Mouse (Mus musculus): ENCODE results near the gene Cdh23. TPM values are rescaled to one million over a fixed set of nuclear protein-coding genes. Genes with fewer than 3 reads are reported as not detected.

The Cdh23 gene
- polyA plus RNA-seq, 1 experiment from 2014 or later: 7.8 TPM

DNA sequence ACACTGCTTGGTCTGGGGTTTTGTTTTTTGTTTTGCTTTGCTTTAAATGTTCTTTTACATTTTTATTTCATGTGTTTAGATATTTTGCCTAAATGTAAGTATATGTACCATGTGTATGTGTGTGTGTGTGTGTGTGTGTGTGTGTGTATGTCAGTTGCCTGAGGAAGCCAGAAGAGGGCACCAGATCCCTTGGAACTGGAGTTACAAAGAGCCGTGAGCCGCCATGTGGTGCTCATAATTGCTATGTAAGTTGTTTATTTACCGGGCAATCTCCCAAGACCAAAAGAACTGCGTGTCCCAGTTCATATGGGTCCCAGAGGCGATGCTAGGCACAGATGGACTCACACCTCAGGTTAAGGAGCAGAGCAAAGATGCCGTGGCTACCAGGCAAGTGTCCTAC lies 214.9 kb downstream of the Cdh23 start:
- H3K36me3 ChIP-seq (replicated peaks): no peaks in the 10 kb centered on the region
- no peak for ATAC-seq (replicated peaks)
- no peak overlapping the region for H3K9ac ChIP-seq
- H3K9me3 ChIP-seq: no peaks in the 10 kb centered on the region
- 91% methylated on average over 6 of the region's 6 CpGs for WGBS
- no peak overlapping the region for H3K4me3 ChIP-seq
- no peak overlapping the region for H3K4me2 ChIP-seq
- H3K4me1 ChIP-seq: no peaks in the 10 kb centered on the region
- H3K27ac ChIP-seq: no peak overlapping the region
- H3K27me3 ChIP-seq (replicated peaks): peaks cover 1% of the 10 kb centered on the region; the same call in 1 of the 2 replicates

GRCm38 (mm10) chr10:60474549-60474948 lies 221.7 kb downstream of the Cdh23 start:
- peaks cover 10% of the 10 kb centered on the region; the same call in 1 of the 2 replicates for H3K4me1 ChIP-seq
- no peak overlapping the region for H3K4me2 ChIP-seq
- no peak overlapping the region for H3K4me3 ChIP-seq
- no peak overlapping the region for H3K27ac ChIP-seq
- no peaks in the 10 kb centered on the region for H3K9me3 ChIP-seq
- H3K27me3 ChIP-seq (replicated peaks): peaks cover 8% of the 10 kb centered on the region; the same call in 1 of the 2 replicates
- no peak for ATAC-seq (replicated peaks)
- no peak overlapping the region for H3K9ac ChIP-seq
- WGBS: 84% methylated on average over 5 of the region's 5 CpGs
- no peaks in the 10 kb centered on the region for H3K36me3 ChIP-seq (replicated peaks)

DNA sequence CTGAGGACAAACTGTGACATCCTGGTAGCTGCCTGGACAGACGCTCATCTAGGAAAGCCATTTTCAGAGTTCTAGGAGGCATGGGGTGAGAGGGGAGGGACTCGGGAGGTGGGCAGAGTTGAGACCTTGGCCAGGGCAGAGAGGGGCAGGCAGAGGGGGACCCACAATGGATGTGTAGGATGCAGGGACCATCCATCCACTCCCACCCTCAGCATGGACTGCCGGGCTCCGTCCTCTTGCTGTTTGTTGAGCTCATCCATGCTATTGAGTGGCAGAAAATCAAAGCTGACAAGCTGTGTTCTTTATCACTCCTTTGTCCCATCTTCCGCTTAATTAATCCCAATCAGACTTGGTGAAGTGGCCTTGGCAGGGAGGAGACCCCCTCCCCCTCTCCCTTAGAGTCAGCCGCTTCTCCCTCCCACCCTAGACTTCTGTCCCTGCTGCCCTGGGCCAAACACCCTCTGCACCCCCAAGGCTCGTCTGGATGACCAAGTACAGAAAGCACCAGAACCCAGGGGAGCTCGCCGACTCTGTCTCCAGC lies 222.4 kb downstream of the Cdh23 start:
- Histone ChIP-seq H3K27ac (no peak overlapping the region), H3K9ac (no peak overlapping the region), H3K27me3 (replicated peaks) (peaks cover 8% of the 10 kb centered on the region; the same call in 1 of the 2 replicates), H3K4me2 (no peak overlapping the region), H3K4me1 (peaks cover 10% of the 10 kb centered on the region; the same call in 1 of the 2 replicates), H3K9me3 (no peaks in the 10 kb centered on the region), H3K36me3 (replicated peaks) (no peaks in the 10 kb centered on the region), H3K4me3 (no peak overlapping the region)
- ATAC-seq (replicated peaks): no peak
- WGBS: 28% methylated on average over 9 of the region's 9 CpGs

DNA sequence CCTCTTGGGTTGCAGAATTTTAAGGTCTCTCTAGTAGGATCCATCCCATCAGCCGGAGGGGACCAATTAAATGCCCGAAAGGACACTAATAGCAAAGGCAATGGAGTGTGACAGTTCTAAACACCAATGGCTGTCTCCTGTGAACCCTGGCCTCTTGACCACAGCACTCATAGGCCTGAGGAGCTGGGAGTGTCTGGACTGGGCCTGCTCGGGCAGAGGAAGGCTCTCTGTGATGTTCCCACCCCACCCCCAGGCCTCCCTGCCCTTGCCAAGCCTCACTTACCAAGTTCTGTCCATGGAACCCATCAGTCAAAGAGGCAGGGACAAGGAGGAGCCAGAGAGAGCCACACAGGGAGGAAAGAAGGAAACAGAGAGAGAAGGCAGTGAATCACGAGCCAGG lies 228.5 kb downstream of the Cdh23 start:
- no peak overlapping the region for H3K27ac ChIP-seq
- H3K36me3 ChIP-seq (replicated peaks): no peaks in the 10 kb centered on the region
- no peak for ATAC-seq (replicated peaks)
- 29% methylated on average over 4 of the region's 4 CpGs for WGBS
- no peak overlapping the region for H3K4me3 ChIP-seq
- H3K9ac ChIP-seq: no peak overlapping the region
- H3K4me2 ChIP-seq: no peak overlapping the region
- H3K9me3 ChIP-seq: no peaks in the 10 kb centered on the region
- peaks cover 10% of the 10 kb centered on the region; the same call in 1 of the 2 replicates for H3K4me1 ChIP-seq
- peaks cover 7% of the 10 kb centered on the region; the same call in 1 of the 2 replicates for H3K27me3 ChIP-seq (replicated peaks)

GRCm38 (mm10) chr10:60463953-60464647 lies 232.2 kb downstream of the Cdh23 start:
- WGBS: 83% methylated on average over 13 of the region's 13 CpGs
- Histone ChIP-seq H3K4me1 (no peaks in the 10 kb centered on the region), H3K9me3 (no peaks in the 10 kb centered on the region), H3K27ac (no peak overlapping the region), H3K4me3 (no peak overlapping the region), H3K4me2 (no peak overlapping the region), H3K9ac (no peak overlapping the region), H3K27me3 (replicated peaks) (peaks cover 4% of the 10 kb centered on the region; the same call in 1 of the 2 replicates), H3K36me3 (replicated peaks) (no peaks in the 10 kb centered on the region)
- ATAC-seq (replicated peaks): no peak

GRCm38 (mm10) chr10:60456662-60457397 lies 239.5 kb downstream of the Cdh23 start:
- Histone ChIP-seq H3K4me2 (no peak overlapping the region), H3K4me3 (no peak overlapping the region), H3K27me3 (replicated peaks) (no peaks in the 10 kb centered on the region), H3K9ac (no peak overlapping the region), H3K4me1 (no peaks in the 10 kb centered on the region), H3K9me3 (no peaks in the 10 kb centered on the region), H3K27ac (no peak overlapping the region), H3K36me3 (replicated peaks) (no peaks in the 10 kb centered on the region)
- WGBS: 6% methylated on average over 8 of the region's 8 CpGs
- peak; percentile 47; the same call in 1 of the 2 replicates for ATAC-seq (replicated peaks)

DNA sequence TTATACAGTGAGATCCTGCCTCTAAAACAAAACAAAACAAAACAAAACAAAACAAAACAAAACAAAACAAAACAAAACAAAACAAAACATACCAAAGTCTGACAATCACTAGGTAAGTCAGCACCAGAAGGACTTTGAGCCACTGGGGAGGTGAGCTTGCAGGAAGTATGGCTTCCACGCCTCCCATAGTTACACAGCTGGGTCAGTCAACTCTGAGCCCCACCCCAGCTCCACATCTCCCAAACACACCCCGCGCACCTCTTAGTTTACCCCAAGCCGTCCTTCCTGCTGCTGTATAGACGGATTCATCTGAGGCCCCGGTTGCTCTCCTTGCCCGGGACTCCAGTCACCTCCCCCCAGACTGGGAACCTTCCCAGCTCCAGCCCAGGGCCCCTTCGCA lies 241.1 kb downstream of the Cdh23 start:
- Histone ChIP-seq H3K4me3 (no peak overlapping the region), H3K27ac (no peak overlapping the region), H3K4me1 (no peaks in the 10 kb centered on the region), H3K9me3 (no peaks in the 10 kb centered on the region), H3K27me3 (replicated peaks) (no peaks in the 10 kb centered on the region), H3K4me2 (no peak overlapping the region), H3K36me3 (replicated peaks) (no peaks in the 10 kb centered on the region), H3K9ac (no peak overlapping the region)
- 80% methylated on average over 8 of the region's 8 CpGs for WGBS
- no peak for ATAC-seq (replicated peaks)

GRCm38 (mm10) chr10:60447186-60447585 lies 249.1 kb downstream of the Cdh23 start:
- Histone ChIP-seq H3K36me3 (replicated peaks) (no peaks in the 10 kb centered on the region), H3K27me3 (replicated peaks) (no peaks in the 10 kb centered on the region), H3K27ac (no peak overlapping the region), H3K4me3 (no peak overlapping the region), H3K9ac (no peak overlapping the region), H3K4me2 (no peak overlapping the region), H3K9me3 (no peaks in the 10 kb centered on the region), H3K4me1 (no peaks in the 10 kb centered on the region)
- 82% methylated on average over 12 of the region's 12 CpGs for WGBS
- ATAC-seq (replicated peaks): no peak

DNA sequence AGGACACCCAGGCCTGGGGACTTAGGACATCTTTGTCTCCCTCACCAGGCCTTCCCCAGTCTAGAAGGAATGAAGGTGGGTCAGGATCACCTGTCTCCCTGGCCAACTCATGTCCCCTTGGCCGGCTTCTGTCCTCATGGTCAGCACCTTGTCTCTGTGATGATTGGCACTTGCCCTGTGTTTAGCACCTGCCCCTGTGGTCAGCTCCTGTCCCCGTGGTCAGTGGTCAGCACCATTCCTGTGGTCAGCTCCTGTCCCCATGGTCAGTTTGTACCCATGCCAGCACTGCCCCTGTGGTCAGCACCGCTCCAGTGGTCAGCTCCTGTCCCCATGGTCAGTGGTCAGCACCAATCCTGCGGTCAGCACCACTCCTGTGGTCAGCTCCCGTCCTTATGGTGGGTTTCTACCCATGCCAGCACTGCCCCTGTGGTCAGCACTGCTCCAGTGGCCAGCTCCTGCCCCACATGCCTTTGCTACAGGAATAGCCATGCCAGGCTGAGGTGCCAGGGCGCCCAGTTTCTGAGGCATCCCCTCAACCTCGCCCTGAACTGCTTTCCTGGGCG lies 251.2 kb downstream of the Cdh23 start:
- Histone ChIP-seq H3K27me3 (replicated peaks) (no peaks in the 10 kb centered on the region), H3K4me3 (no peak overlapping the region), H3K9me3 (no peaks in the 10 kb centered on the region), H3K9ac (no peak overlapping the region), H3K36me3 (replicated peaks) (no peaks in the 10 kb centered on the region), H3K27ac (no peak overlapping the region), H3K4me2 (no peak overlapping the region), H3K4me1 (no peaks in the 10 kb centered on the region)
- 67% methylated on average over 8 of the region's 8 CpGs for WGBS
- ATAC-seq (replicated peaks): no peak

- H3K36me3 ChIP-seq (replicated peaks): no peaks in the 10 kb centered on the region
- no peak overlapping the region for H3K9ac ChIP-seq
- ATAC-seq (replicated peaks): no peak
- H3K27me3 ChIP-seq (replicated peaks): no peaks in the 10 kb centered on the region
- no peak overlapping the region for H3K4me2 ChIP-seq
- H3K4me1 ChIP-seq: no peaks in the 10 kb centered on the region
- no peaks in the 10 kb centered on the region for H3K9me3 ChIP-seq
- no peak overlapping the region for H3K27ac ChIP-seq
- H3K4me3 ChIP-seq: no peak overlapping the region
- WGBS: 10% methylated on average over 2 of the region's 2 CpGs
Observed at GRCm38 (mm10) chr10:60443078-60443477, 253.2 kb downstream of the Cdh23 start.

- Histone ChIP-seq H3K36me3 (replicated peaks) (no peaks in the 10 kb centered on the region), H3K27ac (no peak overlapping the region), H3K9ac (no peak overlapping the region), H3K27me3 (replicated peaks) (no peaks in the 10 kb centered on the region), H3K9me3 (no peaks in the 10 kb centered on the region), H3K4me2 (no peak overlapping the region), H3K4me3 (no peak overlapping the region), H3K4me1 (no peaks in the 10 kb centered on the region)
- WGBS: 93% methylated on average over 4 of the region's 4 CpGs
- ATAC-seq (replicated peaks): no peak
Observed at GRCm38 (mm10) chr10:60442321-60442720, 254.0 kb downstream of the Cdh23 start.

DNA sequence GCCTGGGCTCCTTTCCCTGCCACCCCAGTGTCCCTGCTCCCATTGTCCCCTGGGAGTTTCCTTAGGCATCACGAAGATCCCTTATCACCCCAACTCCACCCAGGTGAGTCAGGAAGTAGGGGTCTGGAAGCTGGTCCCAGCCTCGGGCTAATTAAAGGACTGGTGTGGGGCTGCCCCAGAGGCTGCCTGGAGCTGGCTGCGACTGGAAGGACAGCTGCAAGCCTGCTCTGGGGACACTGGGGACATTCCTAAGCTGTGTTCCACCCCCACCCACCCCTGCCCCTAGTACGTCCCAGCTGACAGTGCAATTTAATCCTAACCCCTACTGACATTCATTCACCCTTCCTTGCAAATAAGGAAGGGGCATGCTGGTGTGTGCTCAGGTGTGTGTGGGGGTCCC lies 263.6 kb downstream of the Cdh23 start:
- peaks cover 5% of the 10 kb centered on the region; the same call in 1 of the 2 replicates for H3K27me3 ChIP-seq (replicated peaks)
- peaks cover 18% of the 10 kb centered on the region for H3K4me1 ChIP-seq
- H3K9ac ChIP-seq: no peak overlapping the region
- no peaks in the 10 kb centered on the region for H3K36me3 ChIP-seq (replicated peaks)
- H3K9me3 ChIP-seq: no peaks in the 10 kb centered on the region
- H3K4me3 ChIP-seq: no peak overlapping the region
- 22% methylated on average over 4 of the region's 4 CpGs for WGBS
- H3K4me2 ChIP-seq: no peak overlapping the region
- no peak overlapping the region for H3K27ac ChIP-seq
- no peak for ATAC-seq (replicated peaks)

Data from midbrain, embryonic 15.5 days (tissue).